Mouse (Mus musculus): ENCODE data around the gene Muc13. TPM values are rescaled to one million over a fixed set of nuclear protein-coding genes. Genes with fewer than 3 reads are reported as not detected.

Muc13 gene
- 2.5 and 3.2 TPM in 2 replicates for polyA plus RNA-seq (2015; fragmentation: Nextera tagmentation; extraction: Ambion mirVana)

GRCm38 (mm10) chr16:33793846-33794791 is at the start of gene Muc13:
TSS of gene Muc13 (plus strand) at chr16:33794037.

GRCm38 (mm10) chr16:33829301-33829831 is 35.5 kb downstream of the Muc13 start, which contains the start of gene Itgb5:
TSS of gene Itgb5 (plus strand) at chr16:33829665.

Other genes starting within 250 kb of the Muc13 start
- 11.5 and 15.3 TPM in 2 replicates for gene Heg1, start 109.7 kb upstream of the Muc13 start, polyA plus RNA-seq (2015; fragmentation: Nextera tagmentation; extraction: Ambion mirVana)
- 9.0 and 16.4 TPM in 2 replicates for gene Itgb5, start 35.6 kb downstream of the Muc13 start, polyA plus RNA-seq (2015; fragmentation: Nextera tagmentation; extraction: Ambion mirVana)
- 30.8 and 31.7 TPM in 2 replicates for gene Umps, start 173.0 kb downstream of the Muc13 start, polyA plus RNA-seq (2015; fragmentation: Nextera tagmentation; extraction: Ambion mirVana)

Measured in spleen, postnatal 0 days (tissue).